Mouse (Mus musculus) intestine, embryonic 15.5 days (tissue): ENCODE results near the gene Pard3. TPM values are rescaled to one million over a fixed set of nuclear protein-coding genes. Genes with fewer than 3 reads are reported as not detected.

Experiments used
- ATAC-seq: fragments of 200-750 bp; cut with Nextera tagmentation; 2 replicates; pipeline ENCODE4 v1.8.0; 2017; ENCODE audit warnings: moderate TSS enrichment, moderate library complexity
- H3K27ac ChIP-seq: fragments of 300-500 bp; sonication (generic); 2 replicates; pipeline ENCODE4 v1.5.1; 2015; ENCODE audit warnings: mild to moderate bottlenecking, inconsistent platforms
- H3K27me3 ChIP-seq: fragments of 300-500 bp; sonication (generic); replicated peaks from 2 replicates; pipeline ENCODE4 v1.6.1; 2015; ENCODE audit warnings: inconsistent platforms
- H3K36me3 ChIP-seq: fragments of 300-500 bp; sonication (generic); 2 replicates; pipeline ENCODE4 v1.6.1; 2015; ENCODE audit warnings: inconsistent platforms
- H3K4me1 ChIP-seq: fragments of 300-500 bp; sonication (generic); replicated peaks from 2 replicates; pipeline ENCODE4 v1.6.1; 2015; ENCODE audit warnings: inconsistent platforms
- H3K4me2 ChIP-seq: fragments of 300-500 bp; sonication (generic); replicated peaks from 2 replicates; pipeline ENCODE4 v1.6.1; 2015; ENCODE audit warnings: mild to moderate bottlenecking, inconsistent platforms
- H3K4me3 ChIP-seq: fragments of 300-500 bp; sonication (generic); replicated peaks from 2 replicates; pipeline ENCODE4 v1.5.1; 2015; ENCODE audit warnings: inconsistent platforms
- H3K9ac ChIP-seq: fragments of 300-500 bp; sonication (generic); 2 replicates; pipeline ENCODE4 v1.6.1; 2015; ENCODE audit warnings: inconsistent platforms
- H3K9me3 ChIP-seq: fragments of 300-500 bp; sonication (generic); 2 replicates; pipeline ENCODE4 v1.6.1; 2016; ENCODE audit warnings: inconsistent platforms
- WGBS: fragments of 180-500 bp; shearing (Covaris S2); methylation state at CpG from one replicate; pipeline ENCODE4 v1.1.7; 2015; 5-methylcytosine and 5-hydroxymethylcytosine counted together
- polyA plus RNA-seq: library from polyadenylated mRNA; unstranded; fragments of >200 nt; fragmentation: Nextera tagmentation; extraction: Ambion mirVana; gene quantifications from 2 replicates; pipeline ENCODE4 v1.2.1, GENCODE M21; 2015

Gene Pard3
- polyA plus RNA-seq, 1 experiment from 2014 or later = 24.5 TPM

GRCm38 (mm10) chr8:127262026-127262425 lies 198.3 kb downstream of the Pard3 start:
- Histone ChIP-seq H3K36me3 (no peaks in the 10 kb centered on the region), H3K4me2 (no peak overlapping the region), H3K4me3 (no peak overlapping the region), H3K27me3 (no peaks in the 10 kb centered on the region), H3K9ac (no peak overlapping the region), H3K4me1 (no peaks in the 10 kb centered on the region), H3K27ac (no peak overlapping the region), H3K9me3 (no peaks in the 10 kb centered on the region)
- no peak for ATAC-seq
- 68% methylated on average over 7 of the region's 7 CpGs for WGBS

- Histone ChIP-seq H3K27ac (no peak overlapping the region), H3K4me3 (no peak overlapping the region), H3K9me3 (no peaks in the 10 kb centered on the region), H3K9ac (no peak overlapping the region), H3K4me1 (no peaks in the 10 kb centered on the region), H3K4me2 (no peak overlapping the region), H3K27me3 (no peaks in the 10 kb centered on the region), H3K36me3 (no peaks in the 10 kb centered on the region)
- WGBS = 37% methylated on average over 3 of the region's 3 CpGs
- no peak for ATAC-seq
These were observed 198.7 kb downstream of the Pard3 start for GRCm38 (mm10) chr8:127262436-127262835.

GRCm38 (mm10) chr8:127262926-127263325 lies 199.2 kb downstream of the Pard3 start:
- Histone ChIP-seq H3K27me3 (no peaks in the 10 kb centered on the region), H3K9me3 (no peaks in the 10 kb centered on the region), H3K27ac (no peak overlapping the region), H3K4me1 (no peaks in the 10 kb centered on the region), H3K36me3 (no peaks in the 10 kb centered on the region), H3K9ac (no peak overlapping the region), H3K4me2 (no peak overlapping the region), H3K4me3 (no peak overlapping the region)
- no peak for ATAC-seq
- 79% methylated on average over 4 of the region's 4 CpGs for WGBS

DNA sequence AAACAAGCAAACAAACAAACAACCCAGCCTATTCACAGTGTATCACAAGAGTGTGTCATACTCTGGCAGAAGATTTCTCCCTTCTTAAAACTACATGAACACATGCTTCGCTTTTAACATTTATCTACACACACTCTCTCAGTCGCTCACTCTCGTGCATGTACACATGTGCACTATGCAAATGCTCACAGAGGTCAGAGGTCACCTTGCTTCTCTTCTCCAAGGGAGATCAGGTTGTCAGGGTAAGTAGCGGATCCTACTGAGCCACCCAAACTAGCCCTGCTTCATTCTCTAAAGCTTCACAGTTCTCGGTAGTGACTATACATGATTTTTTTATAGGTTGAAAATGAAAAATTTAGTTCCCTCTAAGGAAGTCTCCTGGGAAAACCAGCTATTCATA lies 199.8 kb downstream of the Pard3 start:
- H3K9me3 ChIP-seq = no peaks in the 10 kb centered on the region
- 64% methylated on average over 5 of the region's 5 CpGs for WGBS

DNA sequence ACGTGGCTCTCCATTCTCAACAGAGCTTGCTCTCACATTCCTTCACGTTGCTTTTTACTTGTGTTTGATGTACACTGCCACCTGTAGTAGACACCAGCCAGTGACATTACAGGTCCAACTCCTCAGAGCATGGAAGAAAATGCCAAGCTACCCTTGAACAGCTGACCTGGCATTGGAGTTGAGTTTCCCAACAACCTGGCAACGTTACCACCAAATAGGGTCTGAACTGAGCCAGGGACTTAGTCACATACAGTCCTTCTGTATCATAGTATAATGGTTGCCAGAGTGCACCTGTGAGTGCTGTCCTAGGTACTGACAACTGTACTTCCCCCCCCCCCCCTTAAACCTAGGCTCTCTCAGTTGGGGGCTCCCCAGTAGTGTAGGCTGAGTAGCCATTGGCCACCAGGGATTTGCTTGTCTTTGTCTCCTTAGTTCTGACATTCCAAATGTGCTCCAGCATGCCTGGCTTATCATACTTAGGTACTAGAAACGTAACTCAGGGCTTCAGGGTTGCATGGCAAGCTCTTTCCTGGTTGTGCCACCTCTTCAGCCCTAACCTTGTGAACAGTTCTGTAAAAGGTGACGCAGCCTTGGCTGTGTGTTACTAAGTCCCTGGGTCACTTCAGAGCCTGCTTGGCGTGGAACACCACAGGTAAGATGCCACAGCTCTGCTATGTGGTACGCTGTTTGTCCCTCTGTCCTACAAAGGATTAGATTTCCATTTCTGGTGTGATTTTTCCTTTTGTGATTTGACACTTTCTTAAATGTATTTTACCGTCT lies 201.2 kb downstream of the Pard3 start:
- Histone ChIP-seq H3K4me3 (no peak overlapping the region), H3K27me3 (no peaks in the 10 kb centered on the region), H3K27ac (no peak overlapping the region), H3K4me2 (no peak overlapping the region), H3K9ac (no peak overlapping the region), H3K4me1 (no peaks in the 10 kb centered on the region), H3K9me3 (no peaks in the 10 kb centered on the region), H3K36me3 (no peaks in the 10 kb centered on the region)
- ATAC-seq = no peak
- WGBS = 85% methylated on average over 8 of the region's 8 CpGs

More for the DNA sequence above, 199.8 kb downstream of the Pard3 start:
- Histone ChIP-seq H3K4me3 (no peak overlapping the region), H3K4me2 (no peak overlapping the region), H3K9ac (no peak overlapping the region), H3K27ac (no peak overlapping the region), H3K27me3 (no peaks in the 10 kb centered on the region), H3K36me3 (no peaks in the 10 kb centered on the region), H3K4me1 (no peaks in the 10 kb centered on the region)
- no peak for ATAC-seq

DNA sequence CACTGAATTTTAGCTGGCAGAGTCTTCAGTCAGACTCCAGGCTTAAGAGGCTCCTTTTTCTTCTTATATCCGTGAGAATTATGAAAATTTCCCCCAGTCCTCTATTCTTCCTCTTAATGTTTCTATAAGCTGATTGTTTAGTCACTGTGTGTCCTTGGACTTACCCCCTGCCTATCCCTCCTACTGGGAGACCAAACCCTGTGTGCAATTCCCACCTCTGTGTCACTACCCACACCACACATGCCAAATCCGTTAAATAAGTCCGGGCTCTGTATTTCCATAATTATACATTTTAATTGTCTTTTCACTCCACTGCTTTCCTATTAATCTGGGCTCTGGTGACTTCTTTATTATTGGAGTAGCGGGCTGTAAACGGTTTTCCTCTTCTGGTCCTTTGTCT lies 203.1 kb downstream of the Pard3 start:
- no peaks in the 10 kb centered on the region for H3K4me1 ChIP-seq
- no peaks in the 10 kb centered on the region for H3K27me3 ChIP-seq
- WGBS = 67% methylated on average over 5 of the region's 5 CpGs
- no peaks in the 10 kb centered on the region for H3K9me3 ChIP-seq
- H3K4me2 ChIP-seq = no peak overlapping the region
- no peaks in the 10 kb centered on the region for H3K36me3 ChIP-seq
- no peak for ATAC-seq
- no peak overlapping the region for H3K27ac ChIP-seq
- no peak overlapping the region for H3K4me3 ChIP-seq
- no peak overlapping the region for H3K9ac ChIP-seq

DNA sequence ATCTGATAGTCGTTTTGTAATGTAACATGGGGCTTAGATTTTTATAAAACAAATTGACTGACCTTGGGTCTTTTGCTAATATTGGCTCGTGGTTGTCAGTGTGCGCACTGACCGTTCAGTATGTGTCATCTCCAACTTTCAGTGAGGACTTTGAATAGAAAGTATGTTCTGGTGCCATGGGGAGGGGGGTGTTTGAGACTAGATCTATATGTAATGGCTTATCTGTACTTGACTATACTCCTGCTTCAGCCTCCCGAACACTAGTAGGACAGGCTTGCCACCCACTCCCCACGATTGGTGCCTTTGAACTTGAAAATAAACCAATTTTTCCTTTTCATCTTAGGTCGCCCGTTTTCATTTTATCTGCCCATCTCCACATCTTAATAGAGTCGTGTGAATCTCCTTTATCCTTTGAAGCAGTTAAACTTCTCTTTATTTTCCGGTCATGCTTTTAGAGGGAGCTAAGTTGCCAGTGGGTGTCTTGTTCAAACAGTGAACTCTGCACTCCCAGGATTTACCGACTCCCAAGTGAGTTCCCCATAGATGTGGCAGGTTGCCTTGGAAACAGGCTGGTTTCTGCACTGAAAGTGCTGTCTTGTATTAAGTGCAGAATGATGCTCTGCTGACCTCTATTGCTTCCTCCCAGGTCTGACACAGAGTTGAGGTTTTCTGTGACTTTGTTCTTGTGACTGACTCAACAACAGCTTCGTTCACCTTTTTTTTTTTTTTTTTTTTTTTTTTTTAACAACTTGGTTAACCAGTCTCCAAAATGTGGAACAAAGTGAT lies 204.7 kb downstream of the Pard3 start:
- Histone ChIP-seq H3K36me3 (no peaks in the 10 kb centered on the region), H3K4me1 (no peaks in the 10 kb centered on the region), H3K27me3 (no peaks in the 10 kb centered on the region), H3K27ac (no peak overlapping the region), H3K4me3 (no peak overlapping the region), H3K9ac (no peak overlapping the region), H3K9me3 (no peaks in the 10 kb centered on the region), H3K4me2 (no peak overlapping the region)
- 68% methylated on average over 12 of the region's 12 CpGs for WGBS
- no peak for ATAC-seq

GRCm38 (mm10) chr8:127269082-127269747 lies 205.5 kb downstream of the Pard3 start:
- H3K4me2 ChIP-seq = no peak overlapping the region
- no peak overlapping the region for H3K4me3 ChIP-seq
- no peak overlapping the region for H3K27ac ChIP-seq
- no peak for ATAC-seq
- H3K27me3 ChIP-seq = no peaks in the 10 kb centered on the region
- no peak overlapping the region for H3K9ac ChIP-seq
- 47% methylated on average over 2 of the region's 2 CpGs for WGBS
- no peaks in the 10 kb centered on the region for H3K36me3 ChIP-seq
- H3K9me3 ChIP-seq = no peaks in the 10 kb centered on the region
- no peaks in the 10 kb centered on the region for H3K4me1 ChIP-seq

GRCm38 (mm10) chr8:127271186-127271585 lies 207.5 kb downstream of the Pard3 start:
- WGBS = 94% methylated on average over 3 of the region's 3 CpGs

GRCm38 (mm10) chr8:127280299-127280974 lies 216.7 kb downstream of the Pard3 start:
- Histone ChIP-seq H3K27ac (no peak overlapping the region), H3K27me3 (no peaks in the 10 kb centered on the region), H3K4me3 (no peak overlapping the region), H3K36me3 (no peaks in the 10 kb centered on the region), H3K4me2 (no peak overlapping the region), H3K9ac (no peak overlapping the region), H3K4me1 (no peaks in the 10 kb centered on the region), H3K9me3 (no peaks in the 10 kb centered on the region)
- 89% methylated on average over 7 of the region's 7 CpGs for WGBS
- no peak for ATAC-seq

More at GRCm38 (mm10) chr8:127271186-127271585, 207.5 kb downstream of the Pard3 start:
- ATAC-seq = no peak
- Histone ChIP-seq H3K4me2 (no peak overlapping the region), H3K4me1 (no peaks in the 10 kb centered on the region), H3K27me3 (no peaks in the 10 kb centered on the region), H3K27ac (no peak overlapping the region), H3K4me3 (no peak overlapping the region), H3K36me3 (no peaks in the 10 kb centered on the region), H3K9ac (no peak overlapping the region), H3K9me3 (no peaks in the 10 kb centered on the region)

- H3K27ac ChIP-seq = no peak overlapping the region
- H3K9ac ChIP-seq = no peak overlapping the region
- no peak overlapping the region for H3K4me3 ChIP-seq
- 89% methylated on average over 4 of the region's 4 CpGs for WGBS
- no peaks in the 10 kb centered on the region for H3K27me3 ChIP-seq
- H3K4me1 ChIP-seq = no peaks in the 10 kb centered on the region
- no peaks in the 10 kb centered on the region for H3K9me3 ChIP-seq
- no peak for ATAC-seq
- no peak overlapping the region for H3K4me2 ChIP-seq
- H3K36me3 ChIP-seq = no peaks in the 10 kb centered on the region
These were observed 217.3 kb downstream of the Pard3 start for GRCm38 (mm10) chr8:127281035-127281434.
